ENCODE assay signal across 11 mouse cellular contexts in genomic region chrX:20931364-20931763, GRCm38 (mm10). TPM values are rescaled to one million over a fixed set of nuclear protein-coding genes. Genes with fewer than 3 reads are reported as not detected.
DNase-seq lines count a peak whose midpoint lies in the region; ATAC-seq and TF ChIP-seq lines count a peak whose summit lies in the region.
"Had no signal": no experiment of that assay in that cellular context is flagged by ENCODE, and none has a peak within 500 bp of the region (broad histone marks: within the 10 kb centered on the region; RNA-seq: fewer than 3 reads in every experiment).

Cfp (minus strand) TSS chrX:20931555.

- H3K79me2 ChIP-seq in CH12.LX (replicated peaks; ENCODE audit: control insufficient read depth, extremely low read depth, insufficient read depth, poor library complexity, severe bottlenecking): no peaks in the 10 kb centered on the region

- peaks cover 5 to 31% of the 10 kb centered on the region in 2 experiments for H3K4me1 ChIP-seq in CH12.LX (ENCODE audit: control insufficient read depth in 1 of 2, insufficient read depth in 2 of 2)
- no peaks in the 10 kb centered on the region; the same call in 1 of the 2 replicates for H3K4me1 ChIP-seq in bone marrow, adult 2 months (ENCODE audit: control insufficient read depth, insufficient read depth, low read length)
- H3K4me1 ChIP-seq in liver, embryonic 16.5 days (ENCODE audit: control insufficient read depth, low read depth, low read length): no peaks in the 10 kb centered on the region
- H3K4me1 ChIP-seq: forebrain, embryonic 15.5 days had no signal

- no peaks in the 10 kb centered on the region for H3K27me3 ChIP-seq in CH12.LX (replicated peaks)
- H3K27me3 ChIP-seq in liver, embryonic 16.5 days (ENCODE audit: control insufficient read depth, insufficient read depth, low read depth, low read length): no peaks in the 10 kb centered on the region
- H3K27me3 ChIP-seq: forebrain, embryonic 15.5 days had no signal

- in situ Hi-C loops in CH12.LX (cut with MboI; ENCODE audit: low pct_ligation_motif_present, low pct_unique_long_range_greater_than_20kb, low sequenced_read_pairs): loop anchor here (25.0 kb wide), 1 partner anchor 269 kb away; the partner anchor contains the start of gene Uba1

- H3K4me3 ChIP-seq in layer of hippocampus, adult 2 months: no peak within 1 kb of the TSS
- peak within 1 kb of the TSS in 2 of 3 experiments; percentile 30 to 63 for H3K4me3 ChIP-seq in CH12.LX (replicated peaks in 1 of 3; ENCODE audit: low read depth in 2 of 3, low read length in 2 of 3, poor library complexity in 1 of 3)
- peak within 1 kb of the TSS; percentile 75 for H3K4me3 ChIP-seq in bone marrow, adult 2 months (replicated peaks; ENCODE audit: control insufficient read depth, low read depth, low read length)
- H3K4me3 ChIP-seq in liver, embryonic 16.5 days (ENCODE audit: low read depth, low read length): peak within 1 kb of the TSS; percentile 13; the same call in 1 of the 2 replicates
- H3K4me3 ChIP-seq: forebrain, embryonic 15.5 days had no signal

- 26% methylated on average over 1 of the region's 1 CpGs for WGBS in bone marrow, adult 2 months
- WGBS in liver, embryonic 16.5 days (ENCODE audit: insufficient replicate concordance): 44% methylated on average over 1 of the region's 1 CpGs

- no peak for DNase-seq in layer of hippocampus, adult 2 months (ENCODE audit: low spot score in 2 of 2)
- no peak for DNase-seq in layer of hippocampus, adult 9-11 months
- peak; percentile 62 for DNase-seq in CH12.LX (ENCODE audit: extremely low read depth)
- no peak for DNase-seq in right cerebral cortex, adult 18-20 months
- DNase-seq in cerebellum, postnatal 36 days: no peak
- DNase-seq in embryo, embryonic 10.5 days (ENCODE audit: low spot score): no peak
- DNase-seq: kidney, postnatal 25 days; midbrain, embryonic 14.5 days had no signal

- ATAC-seq in liver, embryonic 16.5 days (ENCODE audit: low read depth): peak; percentile 24; the same call in 1 of the 2 replicates
- ATAC-seq: forebrain, embryonic 15.5 days had no signal

- TF ChIP-seq RAD21 in CH12.LX (IDR thresholded peaks at IDR 0.05; ENCODE audit: low read depth, low read length): no peak

- dilution Hi-C loops in CH12.LX (cut with MboI; ENCODE audit: extremely low pct_ligation_motif_present, extremely low pct_unique_long_range_greater_than_20kb, low sequenced_read_pairs): no loop called here

- TF ChIP-seq CTCF in layer of hippocampus, adult 2 months (conservative IDR thresholded peaks at IDR 0.05): no peak
- no peak for TF ChIP-seq CTCF in CH12.LX (conservative IDR thresholded peaks at IDR 0.05 in 1 of 2, IDR thresholded peaks at IDR 0.05 in 1 of 2; ENCODE audit: low read depth in 2 of 2, low read length in 2 of 2)
- no peak for TF ChIP-seq CTCF in bone marrow, adult 2 months (IDR thresholded peaks at IDR 0.05; ENCODE audit: control insufficient read depth, insufficient read depth, low read length)

- H3K9me3 ChIP-seq in CH12.LX (replicated peaks; ENCODE audit: low read length): no peaks in the 10 kb centered on the region
- H3K9me3 ChIP-seq in liver, embryonic 16.5 days (replicated peaks; ENCODE audit: control insufficient read depth, low read length): no peaks in the 10 kb centered on the region
- H3K9me3 ChIP-seq: forebrain, embryonic 15.5 days had no signal

- H3K27ac ChIP-seq in layer of hippocampus, adult 2 months: no peak within 1 kb of the TSS
- H3K27ac ChIP-seq in CH12.LX (ENCODE audit: insufficient read depth, low read depth): peak within 1 kb of the TSS; percentile 71
- H3K27ac ChIP-seq in bone marrow, adult 2 months (ENCODE audit: control insufficient read depth, insufficient read depth, low read depth, low read length, poor library complexity): peak within 1 kb of the TSS; percentile 85
- H3K27ac ChIP-seq in liver, embryonic 16.5 days (ENCODE audit: low read length): no peak within 1 kb of the TSS; the same call in 1 of the 2 replicates
- H3K27ac ChIP-seq: forebrain, embryonic 15.5 days had no signal

- peaks cover 26 to 41% of the 10 kb centered on the region in 2 experiments for H3K36me3 ChIP-seq in CH12.LX (replicated peaks in 1 of 2; ENCODE audit: control insufficient read depth in 1 of 2, insufficient read depth in 1 of 2, low read length in 1 of 2)
- H3K36me3 ChIP-seq in liver, embryonic 16.5 days (ENCODE audit: control insufficient read depth, insufficient read depth): no peaks in the 10 kb centered on the region

- 0 out of 2 replicates have a peak, but pooled peaks have one; percentile 17 for TF ChIP-seq POLR2A in CH12.LX (IDR thresholded peaks at IDR 0.05; ENCODE audit: low read depth, low read length)
- TF ChIP-seq POLR2A in bone marrow, adult 2 months (IDR thresholded peaks at IDR 0.05; ENCODE audit: borderline replicate concordance, control insufficient read depth, low read depth, low read length): no peak

- TF ChIP-seq EP300 in CH12.LX (IDR thresholded peaks at IDR 0.05; ENCODE audit: low read length): peak; percentile 41; the same call in 1 of the 2 replicates

- no peak within 1 kb of the TSS; the same call in 1 of the 2 replicates for H3K9ac ChIP-seq in CH12.LX (ENCODE audit: insufficient read depth, low read depth)
- no peak within 1 kb of the TSS for H3K9ac ChIP-seq in liver, embryonic 16.5 days (ENCODE audit: low read depth, low read length)
- H3K9ac ChIP-seq: forebrain, embryonic 15.5 days had no signal

- H3K4me2 ChIP-seq in CH12.LX (ENCODE audit: insufficient read depth, low read depth, poor library complexity, severe bottlenecking): peak within 1 kb of the TSS; percentile 44
- no peak within 1 kb of the TSS; the same call in 1 of the 2 replicates for H3K4me2 ChIP-seq in liver, embryonic 16.5 days (ENCODE audit: low read depth, low read length)
- H3K4me2 ChIP-seq: forebrain, embryonic 15.5 days had no signal

TF ChIP-seq in CH12.LX, 34 proteins besides CTCF, POLR2A, EP300 and RAD21:
- TF ChIP-seq SIN3A (IDR thresholded peaks at IDR 0.05; ENCODE audit: low read length) (no peak), IRF4 (IDR thresholded peaks at IDR 0.05; ENCODE audit: low read depth, low read length) (peak; percentile 56)
TF ChIP-seq in CH12.LX: peak in this region for 1.

RNA-seq across cellular contexts. Expression of gene Cfp, which starts in this region (rescaled TPM):
- 10 to 100 TPM; 12.6 to 20.6 TPM for total RNA-seq in layer of hippocampus, adult 2 months (2021)
- total RNA-seq in CH12.LX (2012; rRNA removed): 26.1 and 30.0 TPM in 2 replicates
- total RNA-seq in CH12.LX (2014; rRNA removed): 23.0 and 24.2 TPM in 2 replicates
- 58.2 and 66.9 TPM in 2 replicates for polyA plus RNA-seq in CH12.LX (2012; ENCODE audit: insufficient read length, low read depth)
- 64.4 and 170 TPM in 2 replicates for polyA plus RNA-seq in bone marrow, adult 2 months (2011; ENCODE audit: insufficient read depth, insufficient read length, low replicate concordance, missing spikeins)
- polyA plus RNA-seq in liver, embryonic 16.5 days (2015; fragmentation: Nextera tagmentation; extraction: Ambion mirVana): 43.6 and 48.8 TPM in 2 replicates

Comparison
In these comparisons a context has a peak if more than half of its experiments do, and no peak if none do; other contexts are left out.
1. H3K27ac ChIP-seq: peak in CH12.LX (single experiment) and bone marrow, adult 2 months (single experiment); none in layer of hippocampus, adult 2 months (single experiment) and liver, embryonic 16.5 days (single experiment).